Mouse (Mus musculus) neural tube, embryonic 15.5 days (tissue): Measurements from ENCODE around the gene Otud3. TPM values are rescaled to one million over a fixed set of nuclear protein-coding genes. Genes with fewer than 3 reads are reported as not detected.

ENCODE experiments used
- polyA plus RNA-seq: library from polyadenylated mRNA; unstranded; fragments of >200 nt; fragmentation: Nextera tagmentation; extraction: Ambion mirVana; gene quantifications from 2 replicates; pipeline ENCODE4 v1.2.1, GENCODE M21; 2015

Gene Otud3
- polyA plus RNA-seq, 1 experiment from 2014 or later = 2.2 TPM

Other genes with a start within 250 kb of the Otud3 start
- gene Pla2g2c, start 189.2 kb downstream of the Otud3 start, polyA plus RNA-seq = 0.42 and 0.60 TPM in 2 replicates
- gene Ubxn10, start 176.8 kb downstream of the Otud3 start, polyA plus RNA-seq = 2.5 and 2.6 TPM in 2 replicates
- gene Pla2g2f, start 156.3 kb downstream of the Otud3 start, polyA plus RNA-seq = 0.23 TPM in 1 of 2 replicates, not detected in the other
- gene Pla2g2d, start 138.2 kb downstream of the Otud3 start, polyA plus RNA-seq = 0.72 and 1.5 TPM in 2 replicates
- gene Pla2g5, start 50.5 kb downstream of the Otud3 start, polyA plus RNA-seq = 0.24 and 0.79 TPM in 2 replicates
- not detected in 2 replicates for gene Gm13030, start 40.0 kb downstream of the Otud3 start, polyA plus RNA-seq
- gene Pla2g2e, start 36.0 kb downstream of the Otud3 start, polyA plus RNA-seq = not detected in 2 replicates
- 3.5 TPM in 1 of 2 replicates, not detected in the other for gene Rnf186, start 53.2 kb upstream of the Otud3 start, polyA plus RNA-seq
- 1.2 and 3.7 TPM in 2 replicates for gene Tmco4, start 58.9 kb upstream of the Otud3 start, polyA plus RNA-seq
- gene Htr6, start 161.6 kb upstream of the Otud3 start, polyA plus RNA-seq = 0.80 and 1.0 TPM in 2 replicates
- 47.9 and 51.2 TPM in 2 replicates for gene Nbl1, start 179.0 kb upstream of the Otud3 start, polyA plus RNA-seq
- 440 and 466 TPM in 2 replicates for gene Minos1, start 217.2 kb upstream of the Otud3 start, polyA plus RNA-seq